Mouse (Mus musculus): ENCODE measurements around the gene Tcf19. TPM values are rescaled to one million over a fixed set of nuclear protein-coding genes. Genes with fewer than 3 reads are reported as not detected.
"Not testable (repeated sequence)": the region's sequence is repeated elsewhere in the genome, so short reads cannot be mapped to it uniquely, and the experiment has no call there.

The Tcf19 gene
- polyA plus RNA-seq, 1 experiment from 2014 or later: 62.2 TPM

GRCm38 (mm10) chr17:35497124-35497523 lies 19.5 kb downstream of the Tcf19 start:
- 90% methylated on average over 7 of the region's 7 CpGs for WGBS
- H3K4me2 ChIP-seq (ENCODE audit: low read depth, low read length): no peak overlapping the region
- no peak for DNase-seq (ENCODE audit: low spot score)

GRCm38 (mm10) chr17:35490320-35490719 lies 26.3 kb downstream of the Tcf19 start:
- Histone ChIP-seq H3K9me3 (replicated peaks; ENCODE audit: control insufficient read depth, low read length) (no peaks in the 10 kb centered on the region), H3K36me3 (replicated peaks; ENCODE audit: control insufficient read depth, insufficient read depth, low read depth, low read length) (no peaks in the 10 kb centered on the region), H3K4me3 (ENCODE audit: low read depth, low read length) (no peak overlapping the region), H3K27ac (replicated peaks; ENCODE audit: low read depth, low read length) (no peak overlapping the region), H3K9ac (replicated peaks; ENCODE audit: low read length) (no peak overlapping the region), H3K4me2 (ENCODE audit: low read depth, low read length) (no peak overlapping the region), H3K27me3 (ENCODE audit: control insufficient read depth, insufficient read depth, low read length) (no peaks in the 10 kb centered on the region; the same call in 1 of the 2 replicates), H3K4me1 (ENCODE audit: control insufficient read depth, insufficient read depth, low read length) (no peaks in the 10 kb centered on the region)
- no peak for ATAC-seq (replicated peaks; ENCODE audit: insufficient number of reproducible peaks, low FRiP score, low TSS enrichment, low read depth)
- WGBS: 55% methylated on average over 5 of the region's 5 CpGs
- DNase-seq (ENCODE audit: low spot score): no peak

More at GRCm38 (mm10) chr17:35497124-35497523, 19.5 kb downstream of the Tcf19 start:
- ATAC-seq (replicated peaks; ENCODE audit: insufficient number of reproducible peaks, low FRiP score, low TSS enrichment, low read depth): no peak
- Histone ChIP-seq H3K4me3 (ENCODE audit: low read depth, low read length) (no peak overlapping the region), H3K9me3 (replicated peaks; ENCODE audit: control insufficient read depth, low read length) (no peaks in the 10 kb centered on the region), H3K27ac (replicated peaks; ENCODE audit: low read depth, low read length) (no peak overlapping the region), H3K36me3 (replicated peaks; ENCODE audit: control insufficient read depth, insufficient read depth, low read depth, low read length) (no peaks in the 10 kb centered on the region), H3K27me3 (ENCODE audit: control insufficient read depth, insufficient read depth, low read length) (no peaks in the 10 kb centered on the region), H3K4me1 (ENCODE audit: control insufficient read depth, insufficient read depth, low read length) (no peaks in the 10 kb centered on the region), H3K9ac (replicated peaks; ENCODE audit: low read length) (no peak overlapping the region)

DNA sequence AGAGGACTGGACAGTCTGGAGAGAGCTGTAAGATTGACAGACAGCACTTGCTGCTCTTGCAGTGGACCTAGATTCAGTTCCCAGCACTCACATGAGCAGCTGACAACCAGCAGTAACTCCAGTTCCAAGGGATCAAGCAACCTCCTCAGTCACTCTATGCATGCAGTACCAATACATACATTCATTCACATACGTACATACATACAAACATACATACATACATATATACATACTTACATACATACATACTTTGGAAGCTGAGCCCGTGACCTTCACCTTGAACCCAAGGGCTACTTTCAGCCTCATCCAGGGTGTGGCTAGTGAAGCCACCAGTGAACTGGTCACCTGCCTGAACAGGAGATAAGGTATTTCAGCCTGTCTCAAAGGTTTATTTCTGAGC lies 28.6 kb downstream of the Tcf19 start:
- H3K27ac ChIP-seq (replicated peaks; ENCODE audit: low read depth, low read length): no peak overlapping the region
- no peak overlapping the region for H3K4me2 ChIP-seq (ENCODE audit: low read depth, low read length)
- no peaks in the 10 kb centered on the region; the same call in 1 of the 2 replicates for H3K27me3 ChIP-seq (ENCODE audit: control insufficient read depth, insufficient read depth, low read length)
- H3K36me3 ChIP-seq (replicated peaks; ENCODE audit: control insufficient read depth, insufficient read depth, low read depth, low read length): no peaks in the 10 kb centered on the region
- H3K9me3 ChIP-seq (replicated peaks; ENCODE audit: control insufficient read depth, low read length): no peaks in the 10 kb centered on the region
- H3K9ac ChIP-seq (replicated peaks; ENCODE audit: low read length): no peak overlapping the region
- H3K4me1 ChIP-seq (ENCODE audit: control insufficient read depth, insufficient read depth, low read length): no peaks in the 10 kb centered on the region
- no peak overlapping the region for H3K4me3 ChIP-seq (ENCODE audit: low read depth, low read length)
- ATAC-seq (replicated peaks; ENCODE audit: insufficient number of reproducible peaks, low FRiP score, low TSS enrichment, low read depth) (no peak), DNase-seq (ENCODE audit: low spot score) (no peak)
- 94% methylated on average over 2 of the region's 2 CpGs for WGBS

- no peaks in the 10 kb centered on the region for H3K36me3 ChIP-seq (replicated peaks; ENCODE audit: control insufficient read depth, insufficient read depth, low read depth, low read length)
- no peaks in the 10 kb centered on the region for H3K9me3 ChIP-seq (replicated peaks; ENCODE audit: control insufficient read depth, low read length)
- no peaks in the 10 kb centered on the region; the same call in 1 of the 2 replicates for H3K27me3 ChIP-seq (ENCODE audit: control insufficient read depth, insufficient read depth, low read length)
- 52% methylated on average over 10 of the region's 10 CpGs for WGBS
- H3K27ac ChIP-seq (replicated peaks; ENCODE audit: low read depth, low read length): no peak overlapping the region
- no peak overlapping the region for H3K9ac ChIP-seq (replicated peaks; ENCODE audit: low read length)
- no peak for DNase-seq (ENCODE audit: low spot score)
- H3K4me2 ChIP-seq (ENCODE audit: low read depth, low read length): no peak overlapping the region
- no peak for ATAC-seq (replicated peaks; ENCODE audit: insufficient number of reproducible peaks, low FRiP score, low TSS enrichment, low read depth)
- no peak overlapping the region for H3K4me3 ChIP-seq (ENCODE audit: low read depth, low read length)
- no peaks in the 10 kb centered on the region for H3K4me1 ChIP-seq (ENCODE audit: control insufficient read depth, insufficient read depth, low read length)
These were observed 29.9 kb downstream of the Tcf19 start for GRCm38 (mm10) chr17:35486726-35487125.

- no peak overlapping the region for H3K27ac ChIP-seq (replicated peaks; ENCODE audit: low read depth, low read length)
These were observed 30.9 kb downstream of the Tcf19 start for GRCm38 (mm10) chr17:35485702-35486101.

DNA sequence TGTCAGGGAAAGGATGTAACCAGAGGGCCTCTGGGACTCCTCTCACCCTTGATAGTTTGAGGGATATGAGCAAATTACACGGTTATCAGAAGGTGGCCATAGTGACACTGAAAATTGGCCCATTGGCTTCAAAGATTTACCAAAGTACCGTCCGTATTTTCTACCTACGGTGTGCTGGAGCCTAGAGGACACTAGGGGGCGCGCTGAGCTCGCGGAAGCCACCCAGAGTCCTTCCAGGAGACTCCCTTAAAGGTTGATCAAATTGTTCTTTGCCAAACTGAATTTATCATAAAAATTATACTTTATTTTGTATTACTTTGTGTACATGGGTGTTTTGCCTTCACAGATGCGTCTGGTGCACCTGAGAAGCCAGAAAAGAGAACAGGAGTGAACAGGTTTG lies 32.6 kb downstream of the Tcf19 start:
- DNase-seq (ENCODE audit: low spot score): peak; percentile 74
- Histone ChIP-seq H3K4me1 (ENCODE audit: control insufficient read depth, insufficient read depth, low read length) (no peaks in the 10 kb centered on the region), H3K27me3 (ENCODE audit: control insufficient read depth, insufficient read depth, low read length) (no peaks in the 10 kb centered on the region), H3K4me2 (ENCODE audit: low read depth, low read length) (no peak overlapping the region), H3K27ac (replicated peaks; ENCODE audit: low read depth, low read length) (no peak overlapping the region), H3K36me3 (replicated peaks; ENCODE audit: control insufficient read depth, insufficient read depth, low read depth, low read length) (no peaks in the 10 kb centered on the region), H3K9ac (replicated peaks; ENCODE audit: low read length) (no peak overlapping the region), H3K9me3 (replicated peaks; ENCODE audit: control insufficient read depth, low read length) (no peaks in the 10 kb centered on the region), H3K4me3 (ENCODE audit: low read depth, low read length) (no peak overlapping the region)
- ATAC-seq (replicated peaks; ENCODE audit: insufficient number of reproducible peaks, low FRiP score, low TSS enrichment, low read depth): no peak
- WGBS: 1% methylated on average over 9 of the region's 9 CpGs

More at GRCm38 (mm10) chr17:35485702-35486101, 30.9 kb downstream of the Tcf19 start:
- H3K36me3 ChIP-seq (replicated peaks; ENCODE audit: control insufficient read depth, insufficient read depth, low read depth, low read length): no peaks in the 10 kb centered on the region
- no peak overlapping the region for H3K4me3 ChIP-seq (ENCODE audit: low read depth, low read length)
- no peaks in the 10 kb centered on the region for H3K9me3 ChIP-seq (replicated peaks; ENCODE audit: control insufficient read depth, low read length)
- H3K9ac ChIP-seq (replicated peaks; ENCODE audit: low read length): no peak overlapping the region
- no peak for ATAC-seq (replicated peaks; ENCODE audit: insufficient number of reproducible peaks, low FRiP score, low TSS enrichment, low read depth)
- DNase-seq (ENCODE audit: low spot score): no peak
- H3K27me3 ChIP-seq (ENCODE audit: control insufficient read depth, insufficient read depth, low read length): no peaks in the 10 kb centered on the region; the same call in 1 of the 2 replicates
- WGBS: 26% methylated on average over 4 of the region's 4 CpGs
- H3K4me2 ChIP-seq (ENCODE audit: low read depth, low read length): no peak overlapping the region
- no peaks in the 10 kb centered on the region for H3K4me1 ChIP-seq (ENCODE audit: control insufficient read depth, insufficient read depth, low read length)

DNA sequence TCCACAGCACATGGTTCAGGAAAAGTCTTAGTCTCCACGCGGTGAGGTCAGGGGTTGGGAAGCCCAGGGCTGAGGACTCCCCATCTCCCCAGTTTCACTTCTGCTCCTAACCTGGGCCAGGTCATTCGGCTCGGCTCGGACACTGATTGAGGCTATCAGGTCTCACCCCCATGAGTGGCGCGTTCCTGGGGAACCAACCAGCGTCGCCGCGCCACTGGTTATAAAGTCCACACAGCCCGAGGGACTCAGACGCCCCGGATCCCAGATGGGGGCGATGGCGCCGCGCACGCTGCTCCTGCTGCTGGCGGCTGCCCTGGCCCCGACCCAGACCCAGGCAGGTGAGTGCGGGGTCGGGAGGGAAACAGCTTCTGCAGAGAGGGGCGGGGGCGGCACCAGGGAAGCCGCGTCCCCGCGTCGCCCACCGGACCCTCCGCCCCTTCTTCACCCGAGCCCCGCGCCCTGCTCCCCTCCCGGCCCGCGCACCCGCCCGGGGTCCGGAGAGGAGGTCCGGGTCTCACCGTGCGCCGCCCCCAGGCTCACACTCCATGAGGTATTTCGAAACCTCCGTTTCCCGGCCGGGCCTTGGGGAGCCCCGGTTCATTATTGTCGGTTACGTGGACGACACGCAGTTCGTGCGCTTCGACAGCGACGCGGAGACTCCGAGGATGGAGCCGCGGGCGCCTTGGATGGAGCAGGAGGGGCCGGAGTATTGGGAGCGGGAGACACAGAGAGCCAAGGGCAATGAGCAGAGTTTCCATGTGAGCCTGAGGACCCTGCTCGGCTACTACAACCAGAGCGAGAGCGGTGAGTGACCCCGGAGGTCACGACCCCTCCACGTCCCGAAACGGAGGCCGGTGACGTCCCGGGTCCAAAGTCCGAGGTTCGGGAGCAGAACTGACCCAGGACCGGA lies 46.5 kb downstream of the Tcf19 start, which contains the start of gene H2-Q10:
Gene H2-Q10 (plus strand): TSS at position 248 of the 910 bp plus-strand sequence.
- H3K27ac ChIP-seq (replicated peaks; ENCODE audit: low read depth, low read length): no peak within 1 kb of the TSS
- peak within 1 kb of the TSS; percentile 39 for H3K4me3 ChIP-seq (ENCODE audit: low read depth, low read length)
- no peaks in the 10 kb centered on the region for H3K9me3 ChIP-seq (replicated peaks; ENCODE audit: control insufficient read depth, low read length)
- peaks cover 5% of the 10 kb centered on the region for H3K4me1 ChIP-seq (ENCODE audit: control insufficient read depth, insufficient read depth, low read length)
- DNase-seq (ENCODE audit: low spot score) (peak; percentile 20), ATAC-seq (replicated peaks; ENCODE audit: insufficient number of reproducible peaks, low FRiP score, low TSS enrichment, low read depth) (0 out of 2 replicates have a peak, but pooled peaks have one; percentile 39)
- peaks cover 19% of the 10 kb centered on the region for H3K27me3 ChIP-seq (ENCODE audit: control insufficient read depth, insufficient read depth, low read length)
- no peaks in the 10 kb centered on the region for H3K36me3 ChIP-seq (replicated peaks; ENCODE audit: control insufficient read depth, insufficient read depth, low read depth, low read length)
- under 1% methylated on average over 76 of the region's 80 CpGs for WGBS
- peak within 1 kb of the TSS; percentile 73 for H3K4me2 ChIP-seq (ENCODE audit: low read depth, low read length)
- peak within 1 kb of the TSS; percentile 22; the same call in 1 of the 2 replicates for H3K9ac ChIP-seq (replicated peaks; ENCODE audit: low read length)

DNA sequence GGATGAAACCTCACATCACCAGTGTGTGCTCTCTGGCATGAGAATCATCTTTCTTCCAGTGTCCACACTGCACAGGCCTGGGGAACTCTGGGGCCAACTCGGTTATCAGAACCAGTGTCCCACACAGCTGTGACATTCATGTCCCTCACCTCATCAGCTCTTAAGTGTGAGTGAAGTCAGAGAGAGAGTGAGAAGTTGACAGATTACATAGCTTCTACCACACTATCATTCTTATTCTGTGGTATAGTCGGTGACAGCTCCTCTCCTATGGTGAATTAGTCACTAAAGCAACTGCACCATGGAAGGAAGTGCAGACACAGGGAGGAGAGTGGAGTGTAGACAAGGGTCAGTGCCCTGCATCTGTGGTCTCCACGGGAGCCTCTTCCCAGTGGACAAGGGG lies 47.7 kb downstream of the Tcf19 start:
- H3K27me3 ChIP-seq (ENCODE audit: control insufficient read depth, insufficient read depth, low read length): peaks cover 19% of the 10 kb centered on the region
- not testable (repeated sequence) for DNase-seq (ENCODE audit: low spot score)
- WGBS: 73% methylated on average over 3 of the region's 3 CpGs

More for the DNA sequence above, 47.7 kb downstream of the Tcf19 start:
- H3K4me1 ChIP-seq (ENCODE audit: control insufficient read depth, insufficient read depth, low read length); H3K27ac ChIP-seq (replicated peaks; ENCODE audit: low read depth, low read length); ATAC-seq (replicated peaks; ENCODE audit: insufficient number of reproducible peaks, low FRiP score, low TSS enrichment, low read depth); H3K9me3 ChIP-seq (replicated peaks; ENCODE audit: control insufficient read depth, low read length); H3K9ac ChIP-seq (replicated peaks; ENCODE audit: low read length); H3K4me3 ChIP-seq (ENCODE audit: low read depth, low read length); H3K36me3 ChIP-seq (replicated peaks; ENCODE audit: control insufficient read depth, insufficient read depth, low read depth, low read length); H3K4me2 ChIP-seq (ENCODE audit: low read depth, low read length): not testable (repeated sequence)
